Mouse (Mus musculus) heart, embryonic 12.5 days (tissue): ENCODE results near the gene Mylk. TPM values are rescaled to one million over a fixed set of nuclear protein-coding genes. Genes with fewer than 3 reads are reported as not detected.

Experiments used
- ATAC-seq: fragments of 200-750 bp; cut with Nextera tagmentation; 2 replicates; pipeline ENCODE4 v1.8.0; 2017; ENCODE audit warnings: moderate TSS enrichment, moderate library complexity; ENCODE audit not compliant: insufficient number of reproducible peaks, low FRiP score
- H3K27ac ChIP-seq: fragments of 300-500 bp; sonication (generic); 2 replicates; pipeline ENCODE4 v1.5.1; 2016; ENCODE audit warnings: mild to moderate bottlenecking, moderate library complexity; ENCODE audit not compliant: poor library complexity, severe bottlenecking
- H3K27me3 ChIP-seq: fragments of 300-500 bp; sonication (generic); replicated peaks from 2 replicates; pipeline ENCODE4 v1.6.1; 2016; ENCODE audit warnings: mild to moderate bottlenecking, moderate library complexity
- H3K36me3 ChIP-seq: fragments of 300-500 bp; sonication (generic); 2 replicates; pipeline ENCODE4 v1.6.1; 2016; ENCODE audit warnings: mild to moderate bottlenecking, moderate library complexity
- H3K4me1 ChIP-seq: fragments of 300-500 bp; sonication (generic); replicated peaks from 2 replicates; pipeline ENCODE4 v1.6.1; 2016; ENCODE audit warnings: mild to moderate bottlenecking
- H3K4me2 ChIP-seq: fragments of 300-500 bp; sonication (generic); 2 replicates; pipeline ENCODE4 v1.6.1; 2016; ENCODE audit warnings: mild to moderate bottlenecking, moderate library complexity
- H3K4me3 ChIP-seq: fragments of 300-500 bp; sonication (generic); 2 replicates; pipeline ENCODE4 v1.5.1; 2016; ENCODE audit warnings: mild to moderate bottlenecking
- H3K9ac ChIP-seq: fragments of 300-500 bp; sonication (generic); 2 replicates; pipeline ENCODE4 v1.6.1; 2016; ENCODE audit warnings: mild to moderate bottlenecking, moderate library complexity
- H3K9me3 ChIP-seq: fragments of 300-500 bp; sonication (generic); replicated peaks from 2 replicates; pipeline ENCODE4 v1.6.1; 2016; ENCODE audit warnings: mild to moderate bottlenecking, moderate library complexity
- WGBS: fragments of 180-500 bp; shearing (Covaris S2); methylation state at CpG from one replicate; pipeline ENCODE4 v1.1.7; 2016; 5-methylcytosine and 5-hydroxymethylcytosine counted together
- polyA plus RNA-seq: library from polyadenylated mRNA; unstranded; fragments of >200 nt; fragmentation: Nextera tagmentation; extraction: Ambion mirVana; gene quantifications from 2 replicates; pipeline ENCODE4 v1.2.1, GENCODE M21; 2016

Mylk gene
- polyA plus RNA-seq, 1 experiment from 2014 or later = 5.2 TPM

GRCm38 (mm10) chr16:35004356-35004755 lies 259.3 kb downstream of the Mylk start:
- no peak overlapping the region for H3K27ac ChIP-seq
- peaks cover 10% of the 10 kb centered on the region for H3K4me1 ChIP-seq
- H3K27me3 ChIP-seq = peaks cover 5% of the 10 kb centered on the region; the same call in 1 of the 2 replicates
- no peak overlapping the region for H3K4me3 ChIP-seq
- no peaks in the 10 kb centered on the region for H3K36me3 ChIP-seq
- ATAC-seq = no peak
- H3K9ac ChIP-seq = no peak overlapping the region
- H3K9me3 ChIP-seq = no peaks in the 10 kb centered on the region
- WGBS = 63% methylated on average over 5 of the region's 5 CpGs
- no peak overlapping the region for H3K4me2 ChIP-seq

GRCm38 (mm10) chr16:35004756-35005155 lies 259.7 kb downstream of the Mylk start:
- H3K9ac ChIP-seq = no peak overlapping the region
- no peak overlapping the region for H3K27ac ChIP-seq
- no peaks in the 10 kb centered on the region for H3K36me3 ChIP-seq
- H3K9me3 ChIP-seq = no peaks in the 10 kb centered on the region
- peaks cover 10% of the 10 kb centered on the region for H3K4me1 ChIP-seq
- 79% methylated on average over 2 of the region's 2 CpGs for WGBS
- ATAC-seq = no peak
- peaks cover 8% of the 10 kb centered on the region; the same call in 1 of the 2 replicates for H3K27me3 ChIP-seq
- no peak overlapping the region for H3K4me2 ChIP-seq
- no peak overlapping the region for H3K4me3 ChIP-seq

GRCm38 (mm10) chr16:35006251-35006650 lies 261.2 kb downstream of the Mylk start:
- no peaks in the 10 kb centered on the region for H3K36me3 ChIP-seq
- no peaks in the 10 kb centered on the region for H3K9me3 ChIP-seq
- peaks cover 2% of the 10 kb centered on the region for H3K4me1 ChIP-seq
- H3K4me2 ChIP-seq = no peak overlapping the region
- ATAC-seq = no peak
- no peak overlapping the region for H3K4me3 ChIP-seq
- H3K27ac ChIP-seq = no peak overlapping the region
- 82% methylated on average over 5 of the region's 5 CpGs for WGBS
- no peak overlapping the region for H3K9ac ChIP-seq
- 0 out of 2 replicates have a peak, but pooled peaks cover 8% of the 10 kb centered on the region for H3K27me3 ChIP-seq

- 53% methylated on average over 1 of the region's 1 CpGs for WGBS
- ATAC-seq = no peak
- no peak overlapping the region for H3K4me3 ChIP-seq
- 0 out of 2 replicates have a peak, but pooled peaks cover 5% of the 10 kb centered on the region for H3K27me3 ChIP-seq
- H3K36me3 ChIP-seq = no peaks in the 10 kb centered on the region
- no peak overlapping the region for H3K4me2 ChIP-seq
- no peak overlapping the region for H3K27ac ChIP-seq
- H3K9me3 ChIP-seq = no peaks in the 10 kb centered on the region
- no peaks in the 10 kb centered on the region for H3K4me1 ChIP-seq
- no peak overlapping the region for H3K9ac ChIP-seq
Observed at GRCm38 (mm10) chr16:35007361-35007760, 262.4 kb downstream of the Mylk start.

GRCm38 (mm10) chr16:35008447-35008846 lies 263.4 kb downstream of the Mylk start:
- ATAC-seq = no peak
- H3K4me1 ChIP-seq = no peaks in the 10 kb centered on the region
- no peak overlapping the region for H3K9ac ChIP-seq
- H3K27me3 ChIP-seq = 0 out of 2 replicates have a peak, but pooled peaks cover 5% of the 10 kb centered on the region
- H3K4me3 ChIP-seq = no peak overlapping the region
- no peaks in the 10 kb centered on the region for H3K9me3 ChIP-seq
- H3K4me2 ChIP-seq = no peak overlapping the region
- H3K27ac ChIP-seq = no peak overlapping the region
- H3K36me3 ChIP-seq = no peaks in the 10 kb centered on the region

GRCm38 (mm10) chr16:35013501-35013900 lies 268.5 kb downstream of the Mylk start:
- Histone ChIP-seq H3K4me1 (no peaks in the 10 kb centered on the region), H3K36me3 (no peaks in the 10 kb centered on the region), H3K27me3 (peaks cover 14% of the 10 kb centered on the region), H3K4me3 (no peak overlapping the region), H3K9ac (no peak overlapping the region), H3K9me3 (no peaks in the 10 kb centered on the region), H3K27ac (no peak overlapping the region), H3K4me2 (no peak overlapping the region)
- ATAC-seq = no peak
- 80% methylated on average over 2 of the region's 2 CpGs for WGBS

GRCm38 (mm10) chr16:35016491-35016890 lies 271.5 kb downstream of the Mylk start:
- Histone ChIP-seq H3K9me3 (no peaks in the 10 kb centered on the region), H3K27me3 (peaks cover 22% of the 10 kb centered on the region), H3K4me3 (no peak overlapping the region), H3K36me3 (no peaks in the 10 kb centered on the region), H3K4me2 (no peak overlapping the region), H3K27ac (no peak overlapping the region), H3K9ac (no peak overlapping the region), H3K4me1 (no peaks in the 10 kb centered on the region)
- 70% methylated on average over 3 of the region's 3 CpGs for WGBS
- no peak for ATAC-seq

- Histone ChIP-seq H3K9ac (no peak overlapping the region), H3K27me3 (peaks cover 22% of the 10 kb centered on the region), H3K4me2 (no peak overlapping the region), H3K36me3 (no peaks in the 10 kb centered on the region), H3K4me3 (no peak overlapping the region), H3K4me1 (no peaks in the 10 kb centered on the region), H3K27ac (no peak overlapping the region), H3K9me3 (no peaks in the 10 kb centered on the region)
- no peak for ATAC-seq
- 78% methylated on average over 1 of the region's 1 CpGs for WGBS
Observed at GRCm38 (mm10) chr16:35018470-35018974, 273.5 kb downstream of the Mylk start.

- H3K9me3 ChIP-seq = no peaks in the 10 kb centered on the region
- no peaks in the 10 kb centered on the region; the same call in 1 of the 2 replicates for H3K4me1 ChIP-seq
- ATAC-seq = peak; percentile 19; the same call in 1 of the 2 replicates
- peak overlapping the region; percentile 81 for H3K4me2 ChIP-seq
- H3K27ac ChIP-seq = no peak overlapping the region
- H3K36me3 ChIP-seq = peaks cover 5% of the 10 kb centered on the region
- 54% methylated on average over 5 of the region's 5 CpGs for WGBS
- H3K9ac ChIP-seq = no peak overlapping the region
- H3K4me3 ChIP-seq = peak overlapping the region; percentile 70
- peaks cover 20% of the 10 kb centered on the region for H3K27me3 ChIP-seq
Observed at GRCm38 (mm10) chr16:35021903-35022241, 276.9 kb downstream of the Mylk start.

- Histone ChIP-seq H3K27ac (peak within 1 kb of the TSS; percentile 61), H3K4me2 (peak within 1 kb of the TSS; percentile 81), H3K9ac (peak within 1 kb of the TSS; percentile 86), H3K4me3 (peak within 1 kb of the TSS; percentile 70), H3K4me1 (no peaks in the 10 kb centered on the region; the same call in 1 of the 2 replicates), H3K36me3 (peaks cover 8% of the 10 kb centered on the region), H3K9me3 (no peaks in the 10 kb centered on the region), H3K27me3 (peaks cover 20% of the 10 kb centered on the region)
- 1% methylated on average over 97 of the region's 97 CpGs for WGBS
- peak; percentile 99 for ATAC-seq
Observed at GRCm38 (mm10) chr16:35022242-35023137, 277.5 kb downstream of the Mylk start, which contains the start of gene Hacd2. Gene Hacd2, plus strand, starts transcription at chr16:35022428.

- Histone ChIP-seq H3K27me3 (peaks cover 13% of the 10 kb centered on the region), H3K9ac (peak overlapping the region; percentile 86), H3K4me3 (peak overlapping the region; percentile 70), H3K27ac (no peak overlapping the region), H3K9me3 (no peaks in the 10 kb centered on the region), H3K4me2 (peak overlapping the region; percentile 81), H3K36me3 (peaks cover 8% of the 10 kb centered on the region), H3K4me1 (no peaks in the 10 kb centered on the region; the same call in 1 of the 2 replicates)
- 9% methylated on average over 8 of the region's 8 CpGs for WGBS
- no peak for ATAC-seq
Observed at GRCm38 (mm10) chr16:35023138-35023735, 278.2 kb downstream of the Mylk start.
